Mouse (Mus musculus) large intestine, adult 2 months (tissue): ENCODE measurements around the gene Rnaseh2c. TPM values are rescaled to one million over a fixed set of nuclear protein-coding genes. Genes with fewer than 3 reads are reported as not detected.
A peak's percentile ranks its signal among the peaks of the same experiment; 100 is the strongest.

Source experiments
- DNase-seq: peaks from one replicate; pipeline ENCODE4 v3.0.0-alpha.2; 2012; ENCODE audit warnings: low read depth, low spot score
- WGBS: fragments of 180-500 bp; shearing (Covaris S2); methylation state at CpG from one replicate; pipeline ENCODE4 v1.1.7; 2018; 5-methylcytosine and 5-hydroxymethylcytosine counted together
- polyA plus RNA-seq: library from polyadenylated mRNA; depleted of rRNA; stranded (reverse); fragments of >200 nt; gene quantifications from 2 replicates; pipeline ENCODE4 v1.2.3, GENCODE M21; 2012

Gene Rnaseh2c
- polyA plus RNA-seq, 1 experiment, result 45.1 TPM

- DNase-seq, result no peak
Observed at GRCm38 (mm10) chr19:5572331-5573125, 29.1 kb upstream of the Rnaseh2c start.

DNA sequence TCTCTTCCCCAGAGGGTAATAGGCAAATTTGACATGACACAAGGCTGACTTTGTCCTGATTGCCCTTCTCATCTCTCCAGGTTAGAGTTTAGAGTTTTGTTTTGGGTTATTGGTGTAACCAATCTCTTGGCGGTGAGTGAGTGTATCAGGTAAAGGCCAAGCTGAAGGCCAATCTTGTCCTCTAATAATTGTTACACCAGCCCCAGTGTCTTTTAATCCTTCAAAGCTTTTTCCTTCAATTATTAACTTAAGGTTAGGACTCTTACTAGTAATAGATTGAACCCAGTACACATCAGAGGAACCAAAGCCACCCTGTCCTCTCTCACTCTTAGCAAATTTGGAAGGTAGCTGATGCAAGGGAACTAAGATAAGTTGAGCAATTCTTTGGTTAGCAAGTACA is 26.3 kb upstream of the Rnaseh2c start:
- DNase-seq, result no peak
- 95% methylated on average over 1 of the region's 1 CpGs for WGBS

More at GRCm38 (mm10) chr19:5572331-5573125, 29.1 kb upstream of the Rnaseh2c start:
- 81% methylated on average over 19 of the region's 19 CpGs for WGBS

DNA sequence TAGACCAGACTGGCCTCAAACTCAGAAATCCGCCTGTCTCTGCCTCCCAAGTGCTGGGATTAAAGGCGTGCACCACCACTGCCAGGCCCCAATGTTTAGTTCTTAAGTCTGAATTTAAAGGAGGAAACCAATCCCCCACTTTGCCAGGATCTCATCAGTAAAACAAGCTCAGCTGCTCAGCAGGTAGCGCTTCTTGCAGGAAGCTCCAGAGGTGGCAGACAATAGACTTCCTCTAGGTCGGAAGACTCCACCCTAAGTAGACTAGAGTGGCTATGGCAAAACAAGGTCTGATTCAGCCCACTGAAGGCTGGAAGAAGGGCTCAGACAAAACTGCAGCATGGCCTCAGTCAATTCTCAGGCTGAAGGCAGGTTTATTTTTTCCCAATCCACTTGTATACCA is 21.7 kb upstream of the Rnaseh2c start:
- WGBS, result 78% methylated on average over 4 of the region's 4 CpGs
- DNase-seq, result no peak

GRCm38 (mm10) chr19:5580776-5581175 is 20.9 kb upstream of the Rnaseh2c start:
- no peak for DNase-seq
- WGBS, result 85% methylated on average over 6 of the region's 6 CpGs

GRCm38 (mm10) chr19:5581995-5582394 is 19.7 kb upstream of the Rnaseh2c start:
- WGBS, result 54% methylated on average over 2 of the region's 2 CpGs
- DNase-seq, result no peak

- DNase-seq, result no peak
- WGBS, result 55% methylated on average over 9 of the region's 9 CpGs
Observed at GRCm38 (mm10) chr19:5589159-5589558, 12.5 kb upstream of the Rnaseh2c start.

- 83% methylated on average over 6 of the region's 6 CpGs for WGBS
- no peak for DNase-seq
Observed at GRCm38 (mm10) chr19:5591888-5592287, 9.8 kb upstream of the Rnaseh2c start.

GRCm38 (mm10) chr19:5599224-5599623 is 2.4 kb upstream of the Rnaseh2c start:
- DNase-seq, result no peak
- 77% methylated on average over 4 of the region's 4 CpGs for WGBS

DNA sequence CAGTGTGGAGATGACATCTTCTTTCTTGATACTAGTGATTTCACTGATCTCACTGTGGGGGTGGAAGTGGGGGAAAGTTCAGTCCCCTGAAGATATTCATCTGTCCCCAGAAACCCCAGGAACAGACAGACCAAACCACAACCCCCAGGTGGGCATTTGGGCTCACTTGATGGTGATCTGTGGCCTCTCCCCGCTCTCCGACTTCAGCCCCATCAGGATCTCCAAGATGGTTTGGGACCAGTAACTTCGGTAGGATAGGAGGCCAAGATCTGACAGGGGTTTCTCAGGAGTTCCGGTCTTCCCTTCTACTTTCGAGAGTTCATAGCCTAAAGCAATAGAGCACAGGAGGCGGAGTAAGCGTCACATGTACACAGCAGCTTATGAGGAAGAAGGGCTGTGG is 2.0 kb downstream of the Rnaseh2c start:
- 86% methylated on average over 7 of the region's 7 CpGs for WGBS
- DNase-seq, result no peak

DNA sequence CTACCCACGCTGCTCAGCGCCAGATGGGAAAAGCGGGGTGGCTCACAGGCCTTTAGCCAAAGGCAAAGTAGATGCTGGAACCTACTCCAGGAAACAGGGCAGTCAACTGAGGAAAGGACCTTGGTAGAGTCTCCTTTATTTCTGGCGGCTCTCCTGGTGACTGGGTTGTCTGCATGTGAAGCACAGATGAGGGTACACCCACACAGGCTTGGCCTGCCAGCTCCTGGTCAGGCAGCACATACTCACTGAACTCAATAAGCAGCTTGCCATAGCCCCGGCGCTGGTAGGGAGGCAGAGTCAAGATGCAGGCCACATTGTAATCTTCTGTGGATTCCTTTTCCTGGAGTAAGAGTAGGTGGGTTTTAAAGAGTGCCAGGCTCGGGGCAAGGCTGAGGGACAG is 3.5 kb downstream of the Rnaseh2c start:
- WGBS, result 91% methylated on average over 7 of the region's 7 CpGs
- no peak for DNase-seq

DNA sequence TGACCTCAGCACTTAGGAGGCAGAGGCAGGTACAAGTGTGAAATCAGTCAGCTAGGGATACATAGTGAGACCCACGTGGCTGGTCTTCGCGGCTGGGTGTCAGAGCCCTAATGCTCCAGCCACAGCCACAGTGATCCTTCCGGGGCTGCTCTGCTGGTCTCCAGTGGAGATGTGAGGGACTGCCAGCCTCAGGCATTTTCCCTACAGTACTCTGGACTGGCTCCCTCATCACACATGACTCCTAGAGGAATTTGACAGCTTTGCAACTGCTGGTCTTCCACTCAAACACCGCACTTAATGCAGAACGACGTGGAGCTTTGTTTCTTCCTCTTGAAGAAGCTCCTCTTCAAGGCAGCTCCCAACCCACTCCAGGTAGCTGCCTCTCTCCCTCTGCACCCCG is 4.5 kb downstream of the Rnaseh2c start:
- WGBS, result 86% methylated on average over 8 of the region's 8 CpGs
- no peak for DNase-seq

GRCm38 (mm10) chr19:5607705-5608410 is 6.2 kb downstream of the Rnaseh2c start:
- no peak for DNase-seq
- 94% methylated on average over 26 of the region's 26 CpGs for WGBS

- no peak for DNase-seq
- 96% methylated on average over 13 of the region's 13 CpGs for WGBS
Observed at GRCm38 (mm10) chr19:5608707-5609106, 7.0 kb downstream of the Rnaseh2c start.

- WGBS, result 40% methylated on average over 10 of the region's 10 CpGs
- DNase-seq, result no peak
Observed at GRCm38 (mm10) chr19:5609171-5609546, 7.5 kb downstream of the Rnaseh2c start.

DNA sequence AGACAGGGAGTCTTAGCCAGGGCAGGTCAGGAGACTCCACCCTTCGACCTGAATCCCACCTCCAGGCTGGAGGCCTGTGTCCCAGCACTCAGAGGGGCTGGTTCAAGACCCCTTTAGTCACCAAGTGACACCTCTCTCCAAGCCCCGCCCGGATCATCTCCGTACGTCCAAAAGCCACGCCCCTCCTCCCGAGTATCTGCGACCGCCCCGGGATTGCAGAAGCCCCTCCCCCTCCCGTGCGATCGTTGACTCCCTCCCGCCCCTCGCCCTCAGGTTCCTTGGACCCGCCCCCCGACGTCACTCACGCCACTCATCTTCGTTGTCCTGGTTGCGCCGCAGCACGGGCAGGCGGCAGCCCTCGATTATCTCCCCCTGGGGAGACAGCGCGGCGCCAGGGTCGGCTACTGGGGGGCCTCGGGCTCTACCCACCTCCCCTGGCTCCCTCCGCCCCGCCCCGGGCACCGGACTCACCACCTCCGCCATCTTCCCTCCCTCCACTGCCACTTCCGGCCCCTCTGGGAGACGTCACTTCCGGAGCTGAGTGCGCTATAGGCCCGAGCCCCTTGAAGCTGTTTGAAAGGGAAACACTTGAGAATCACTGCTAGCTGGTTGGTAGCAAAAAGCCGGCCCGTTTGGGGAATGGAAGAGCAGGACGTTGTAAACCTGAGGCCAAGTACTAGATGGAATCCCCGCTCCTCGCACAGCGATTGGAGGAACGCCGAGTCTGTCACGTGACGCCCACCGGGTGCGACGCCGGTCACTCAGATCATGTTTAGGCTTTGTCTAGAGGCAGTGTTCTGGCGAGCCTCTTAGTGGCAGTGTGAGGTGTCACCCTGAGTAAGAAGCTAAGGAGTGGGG is 8.1 kb downstream of the Rnaseh2c start, which contains the start of gene Kat5:
Kat5 (minus strand) TSS at position 691 of the 858 bp plus-strand sequence.
- WGBS, result under 1% methylated on average over 55 of the region's 55 CpGs
- peak; percentile 67 for DNase-seq

DNA sequence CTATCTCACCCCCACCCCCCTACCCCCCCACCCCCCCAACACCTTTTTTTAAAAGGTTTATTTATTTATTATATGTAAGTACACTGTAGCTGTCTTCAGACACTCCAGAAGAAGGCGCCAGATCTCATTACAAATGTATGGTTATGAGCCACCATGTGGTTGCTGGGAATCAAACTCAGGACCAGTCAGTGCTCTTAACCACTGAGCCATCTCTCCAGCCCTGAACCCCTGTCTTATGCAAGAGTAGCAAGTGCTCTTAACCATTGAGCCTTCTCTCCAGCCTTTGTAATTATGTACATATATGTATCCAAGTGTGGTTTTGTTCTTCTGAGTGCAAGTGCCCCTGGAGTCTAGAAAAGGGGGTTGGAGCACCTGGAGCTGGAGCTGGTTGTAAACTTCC is 10.3 kb downstream of the Rnaseh2c start:
- 96% methylated on average over 1 of the region's 1 CpGs for WGBS
- DNase-seq, result no peak

DNA sequence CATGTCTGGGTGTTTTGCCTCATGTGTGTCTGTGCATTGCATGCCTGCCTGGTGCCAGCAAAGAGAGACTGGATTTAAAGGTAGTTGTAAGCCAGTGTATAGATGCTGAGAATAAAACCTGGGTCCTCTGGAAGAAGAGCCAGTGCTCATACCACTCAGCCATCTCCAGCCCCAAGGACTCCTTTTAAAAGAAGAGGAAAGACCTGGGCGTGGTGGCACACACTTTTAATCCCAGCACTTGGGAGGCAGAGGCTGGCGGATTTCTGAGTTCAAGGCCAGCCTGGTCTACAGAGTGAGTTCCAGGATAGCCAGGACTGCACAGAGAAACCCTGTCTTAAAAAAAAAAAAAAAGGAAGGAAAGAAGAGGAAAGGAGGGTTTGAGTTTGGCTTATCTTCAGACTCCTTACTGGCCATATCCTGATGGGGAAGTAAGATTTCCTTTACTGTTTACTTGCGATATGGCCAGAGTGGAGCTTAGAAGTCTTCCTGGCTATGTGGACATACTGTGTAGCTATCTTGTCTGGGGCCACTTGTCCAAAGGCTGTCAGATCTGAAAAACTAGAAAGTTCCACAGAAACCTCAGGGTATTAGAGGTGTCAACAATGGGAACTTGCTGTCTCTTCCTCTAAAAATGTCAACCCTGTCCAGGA is 11.2 kb downstream of the Rnaseh2c start:
- DNase-seq, result no peak
- 72% methylated on average over 3 of the region's 3 CpGs for WGBS

GRCm38 (mm10) chr19:5614953-5615352 is 13.3 kb downstream of the Rnaseh2c start:
- WGBS, result 14% methylated on average over 2 of the region's 2 CpGs
- peak; percentile 87 for DNase-seq

GRCm38 (mm10) chr19:5620007-5620406 is 18.3 kb downstream of the Rnaseh2c start:
- WGBS, result 83% methylated on average over 4 of the region's 4 CpGs
- DNase-seq, result no peak

DNA sequence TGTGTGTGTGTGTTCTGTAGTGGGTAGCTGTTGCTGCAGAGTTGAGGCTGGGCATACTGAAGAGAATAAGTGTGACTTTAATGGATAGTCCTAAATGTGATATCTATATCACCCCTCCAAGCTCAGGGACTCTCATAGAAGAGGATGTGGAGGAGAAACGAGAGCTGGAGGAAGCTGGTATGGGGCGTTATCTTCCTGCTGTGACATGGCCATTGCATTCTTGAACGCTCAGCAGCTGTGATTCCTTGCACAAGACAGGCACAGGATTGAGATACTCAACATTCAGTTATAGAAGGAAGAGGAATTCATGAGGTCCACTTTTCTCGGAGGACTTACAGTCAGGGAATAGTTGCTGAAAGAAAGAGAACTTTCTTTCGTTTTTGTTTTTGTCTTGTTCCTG is 20.2 kb downstream of the Rnaseh2c start:
- DNase-seq, result no peak
- WGBS, result 76% methylated on average over 5 of the region's 5 CpGs
